Mouse (Mus musculus) forebrain, embryonic 11.5 days (tissue): ENCODE data around the gene Spred3. TPM values are rescaled to one million over a fixed set of nuclear protein-coding genes. Genes with fewer than 3 reads are reported as not detected.

Experiments
- ATAC-seq: fragments of 200-750 bp; cut with Nextera tagmentation; replicated peaks from 2 replicates; pipeline ENCODE4 v1.8.0; 2017; ENCODE audit warnings: moderate TSS enrichment; ENCODE audit not compliant: low FRiP score
- DNase-seq: peaks from one replicate; pipeline ENCODE4 v3.0.0-alpha.2; 2017; ENCODE audit warnings: low spot score
- H3K27ac ChIP-seq: fragments of 300-500 bp; sonication (generic); 2 replicates; pipeline ENCODE4 v1.5.1; 2014; ENCODE audit warnings: low read depth, low read length
- H3K27me3 ChIP-seq: fragments of 300-500 bp; sonication (generic); 2 replicates; pipeline ENCODE4 v1.6.1; 2014; ENCODE audit warnings: mild to moderate bottlenecking, low read length, mixed read lengths; ENCODE audit not compliant: control insufficient read depth, insufficient read depth
- H3K36me3 ChIP-seq: fragments of 300-500 bp; sonication (generic); 2 replicates; pipeline ENCODE4 v1.6.1; 2014; ENCODE audit warnings: mild to moderate bottlenecking, low read length, moderate library complexity, mixed read lengths; ENCODE audit not compliant: control insufficient read depth, insufficient read depth
- H3K4me1 ChIP-seq: fragments of 300-500 bp; sonication (generic); replicated peaks from 2 replicates; pipeline ENCODE4 v1.6.1; 2014; ENCODE audit warnings: low read length, mixed read lengths; ENCODE audit not compliant: control insufficient read depth, insufficient read depth
- H3K4me2 ChIP-seq: fragments of 300-500 bp; sonication (generic); 2 replicates; pipeline ENCODE4 v1.6.1; 2014; ENCODE audit warnings: low read depth, mild to moderate bottlenecking, low read length, moderate library complexity, mixed read lengths; ENCODE audit not compliant: severe bottlenecking
- H3K4me3 ChIP-seq: fragments of 300-500 bp; sonication (generic); 2 replicates; pipeline ENCODE4 v1.5.1; 2014; ENCODE audit warnings: low read depth, low read length
- H3K9ac ChIP-seq: fragments of 300-500 bp; sonication (generic); 2 replicates; pipeline ENCODE4 v1.6.1; 2014; ENCODE audit warnings: low read length
- H3K9me3 ChIP-seq: fragments of 300-500 bp; sonication (generic); 2 replicates; pipeline ENCODE4 v1.6.1; 2016; ENCODE audit warnings: low read length, mixed read lengths; ENCODE audit not compliant: control insufficient read depth
- WGBS: fragments of 180-500 bp; shearing (Covaris S2); extraction: QIAGEN DNeasy Blood & Tissue Kit; methylation state at CpG from one replicate; pipeline ENCODE4 v1.1.7; 2014; 5-methylcytosine and 5-hydroxymethylcytosine counted together
- polyA plus RNA-seq: library from polyadenylated mRNA; unstranded; fragments of >200 nt; fragmentation: Nextera tagmentation; extraction: Ambion mirVana; gene quantifications from 2 replicates; pipeline ENCODE4 v1.2.1, GENCODE M21; 2014

Gene Spred3
- polyA plus RNA-seq, 1 experiment from 2014 or later: 7.8 TPM

DNA sequence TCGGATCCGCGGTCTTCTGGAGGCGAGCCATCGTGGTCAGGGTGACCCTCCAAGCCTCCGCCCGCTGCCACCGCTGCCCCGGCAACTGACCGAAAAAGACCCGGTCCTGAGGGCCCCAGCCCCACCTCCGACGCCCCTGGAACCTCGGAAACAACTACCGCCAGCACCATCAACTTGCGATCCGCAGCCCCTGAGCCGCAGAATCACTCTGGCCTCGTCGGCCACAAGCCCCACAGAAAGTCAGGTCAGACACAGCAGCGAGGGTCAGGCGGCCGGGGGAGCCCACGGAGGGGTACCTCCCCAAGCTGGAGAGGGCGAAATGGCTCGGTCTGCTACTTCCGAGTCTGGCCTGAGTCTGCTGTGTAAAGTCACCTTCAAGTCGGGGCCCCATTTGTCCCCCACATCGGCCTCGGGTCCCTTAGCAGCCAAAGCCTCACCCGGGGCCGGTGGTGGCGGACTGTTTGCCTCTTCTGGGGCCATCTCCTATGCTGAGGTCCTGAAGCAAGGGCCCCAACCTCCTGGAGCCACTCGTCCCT, 1.4 kb upstream of the Spred3 start:
- Histone ChIP-seq H3K36me3 (no peaks in the 10 kb centered on the region; the same call in 1 of the 2 replicates), H3K4me1 (peaks cover 29% of the 10 kb centered on the region), H3K4me3 (peak overlapping the region; percentile 70), H3K9ac (peak overlapping the region; percentile 41), H3K27ac (no peak overlapping the region), H3K4me2 (peak overlapping the region; percentile 79), H3K27me3 (peaks cover 31% of the 10 kb centered on the region), H3K9me3 (no peaks in the 10 kb centered on the region)
- WGBS: 5% methylated on average over 34 of the region's 34 CpGs
- ATAC-seq (no peak), DNase-seq (no peak)

DNA sequence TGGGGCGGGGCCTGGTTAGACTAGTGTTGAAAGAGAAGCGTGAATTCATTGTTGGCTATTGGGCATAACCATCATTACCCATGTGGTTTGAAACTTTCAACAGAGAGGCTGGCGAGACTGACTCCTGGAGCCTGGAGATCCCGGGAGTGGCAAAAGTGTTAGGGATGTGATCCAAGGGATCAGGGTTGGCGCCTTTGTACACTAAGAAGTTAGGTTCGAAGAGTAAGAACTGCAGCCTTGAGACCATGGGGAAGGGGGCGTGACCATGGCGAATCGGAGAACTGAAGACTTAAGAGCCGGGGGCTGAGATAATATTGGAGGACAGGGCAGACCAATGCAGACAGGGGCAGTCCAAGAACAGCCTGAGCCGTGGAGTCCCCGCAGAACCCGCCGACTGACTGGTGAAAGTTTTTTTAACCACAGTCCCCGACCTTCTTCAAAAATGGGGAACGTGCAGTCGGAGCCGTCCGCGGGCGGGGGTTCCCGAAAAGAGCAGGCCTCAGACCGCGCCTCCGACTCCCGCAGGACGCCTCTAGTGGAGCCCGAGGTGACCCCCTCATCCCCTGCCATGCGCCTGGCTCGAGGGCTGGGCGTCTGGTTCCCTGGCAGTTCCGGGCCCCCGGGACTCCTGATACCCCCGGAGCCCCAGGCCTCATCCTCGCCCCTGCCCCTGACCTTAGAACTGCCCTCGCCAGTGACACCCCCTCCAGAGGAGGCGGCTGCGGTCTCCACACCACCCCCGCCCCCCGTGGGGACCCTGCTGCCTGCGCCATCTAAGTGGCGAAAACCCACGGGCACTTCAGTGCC, 747 bp upstream of the Spred3 start:
- Histone ChIP-seq H3K27ac (no peak overlapping the region), H3K36me3 (no peaks in the 10 kb centered on the region; the same call in 1 of the 2 replicates), H3K27me3 (peaks cover 31% of the 10 kb centered on the region), H3K4me1 (peaks cover 29% of the 10 kb centered on the region), H3K9ac (peak overlapping the region; percentile 65), H3K4me3 (peak overlapping the region; percentile 70), H3K9me3 (no peaks in the 10 kb centered on the region), H3K4me2 (peak overlapping the region; percentile 79)
- ATAC-seq (no peak), DNase-seq (peak; percentile 63)
- 2% methylated on average over 43 of the region's 43 CpGs for WGBS

DNA sequence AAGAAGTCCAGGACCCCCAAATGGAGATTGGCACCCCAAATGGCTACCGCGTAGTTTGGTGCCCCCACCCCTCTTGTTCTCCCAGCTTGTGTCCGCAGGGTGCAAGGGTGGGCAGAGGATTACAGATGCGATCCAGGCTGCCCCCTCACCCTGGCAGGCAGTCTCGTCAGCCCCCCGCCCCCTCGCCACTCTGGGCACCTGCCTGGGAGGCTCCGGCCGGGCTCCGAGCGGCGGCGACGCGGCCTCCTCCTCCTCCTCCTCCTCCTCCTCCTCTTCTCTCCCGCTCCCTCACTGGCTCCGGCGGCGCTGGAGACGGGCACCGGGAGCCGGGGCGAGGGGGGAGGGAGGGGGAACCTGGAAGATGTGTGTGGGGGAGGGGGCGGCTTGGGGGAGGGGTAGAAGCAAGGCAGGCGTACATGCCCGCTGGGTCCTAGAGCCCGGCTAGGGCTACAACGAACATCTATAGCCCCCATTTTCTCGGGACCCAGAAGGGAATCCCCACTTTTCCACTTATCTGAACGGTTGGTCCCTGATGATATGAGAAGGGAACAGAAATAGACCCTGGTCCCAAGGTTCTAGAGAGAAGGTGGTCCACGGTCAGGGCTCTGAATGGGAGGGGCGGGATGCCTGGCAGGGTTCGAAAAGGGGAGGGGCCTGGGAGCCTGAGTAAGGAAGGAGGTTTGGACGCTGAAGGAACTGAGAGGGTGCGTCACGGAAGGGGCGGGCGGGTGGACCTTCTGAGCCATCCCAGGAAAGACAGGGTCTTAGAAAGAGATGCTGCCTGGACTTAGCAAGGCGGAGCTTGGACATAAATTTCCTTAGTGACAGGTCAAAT, 763 bp downstream of the Spred3 start:
- peak; percentile 84 for ATAC-seq
- Histone ChIP-seq H3K4me3 (peak overlapping the region; percentile 70), H3K36me3 (no peaks in the 10 kb centered on the region; the same call in 1 of the 2 replicates), H3K27ac (peak overlapping the region; percentile 77; the same call in 1 of the 2 replicates), H3K4me2 (peak overlapping the region; percentile 79), H3K4me1 (peaks cover 29% of the 10 kb centered on the region), H3K9me3 (no peaks in the 10 kb centered on the region), H3K27me3 (peaks cover 31% of the 10 kb centered on the region), H3K9ac (peak overlapping the region; percentile 65)
- DNase-seq: peak; percentile 93
- 1% methylated on average over 32 of the region's 39 CpGs for WGBS

GRCm38 (mm10) chr7:29168791-29169230, 1.4 kb downstream of the Spred3 start:
- peak overlapping the region; percentile 65 for H3K9ac ChIP-seq
- WGBS: 0% methylated on average over 14 of the region's 14 CpGs

DNA sequence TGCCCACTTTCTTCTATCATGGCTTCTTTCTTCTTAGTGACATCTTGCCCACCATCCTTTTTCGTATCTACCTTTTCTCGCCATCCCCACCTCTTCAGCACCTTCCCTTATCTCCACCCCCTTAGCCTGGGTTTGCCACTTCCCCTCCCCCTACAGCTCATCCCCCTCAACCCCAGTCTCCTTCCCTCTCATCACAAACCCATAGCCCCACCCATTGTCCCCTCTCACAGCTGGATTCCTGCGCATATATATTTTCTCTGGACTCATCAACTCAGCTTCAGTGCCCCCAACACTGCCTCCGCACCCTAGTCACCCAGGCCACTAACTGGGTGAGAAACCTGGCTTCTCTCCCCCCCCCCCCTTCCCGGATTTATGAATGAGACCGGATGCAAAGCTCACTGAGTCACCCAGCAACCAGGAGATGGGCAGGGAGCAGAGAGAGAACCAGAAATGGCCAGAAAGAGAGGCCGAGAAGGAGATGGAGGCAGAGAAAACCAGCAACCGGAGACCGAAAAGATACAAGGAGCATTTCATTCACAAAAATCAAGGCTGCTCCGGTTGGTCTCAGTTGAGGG, 2.0 kb downstream of the Spred3 start:
- no peak for DNase-seq
- no peaks in the 10 kb centered on the region for H3K36me3 ChIP-seq

More at GRCm38 (mm10) chr7:29168791-29169230, 1.4 kb downstream of the Spred3 start:
- H3K4me3 ChIP-seq: peak overlapping the region; percentile 70
- peak; percentile 31; the same call in 1 of the 2 replicates for ATAC-seq
- H3K27ac ChIP-seq: peak overlapping the region; percentile 77; the same call in 1 of the 2 replicates
- H3K4me2 ChIP-seq: peak overlapping the region; percentile 79
- H3K9me3 ChIP-seq: no peaks in the 10 kb centered on the region
- peaks cover 29% of the 10 kb centered on the region for H3K4me1 ChIP-seq
- peaks cover 31% of the 10 kb centered on the region for H3K27me3 ChIP-seq
- no peaks in the 10 kb centered on the region; the same call in 1 of the 2 replicates for H3K36me3 ChIP-seq
- peak; percentile 86 for DNase-seq

GRCm38 (mm10) chr7:29167656-29168055, 2.6 kb downstream of the Spred3 start:
- Histone ChIP-seq H3K27ac (no peak overlapping the region), H3K9ac (no peak overlapping the region; the same call in 1 of the 2 replicates), H3K4me1 (peaks cover 24% of the 10 kb centered on the region), H3K36me3 (no peaks in the 10 kb centered on the region), H3K27me3 (peaks cover 22% of the 10 kb centered on the region), H3K4me3 (peak overlapping the region; percentile 70), H3K9me3 (no peaks in the 10 kb centered on the region), H3K4me2 (peak overlapping the region; percentile 79)
- 8% methylated on average over 18 of the region's 19 CpGs for WGBS
- no peak for ATAC-seq
- DNase-seq: no peak

More for the DNA sequence above, 2.0 kb downstream of the Spred3 start:
- no peak for ATAC-seq
- Histone ChIP-seq H3K27me3 (peaks cover 27% of the 10 kb centered on the region), H3K4me2 (peak overlapping the region; percentile 79), H3K27ac (peak overlapping the region; percentile 77; the same call in 1 of the 2 replicates), H3K4me3 (peak overlapping the region; percentile 70), H3K4me1 (peaks cover 29% of the 10 kb centered on the region), H3K9me3 (no peaks in the 10 kb centered on the region), H3K9ac (peak overlapping the region; percentile 65)
- under 1% methylated on average over 10 of the region's 10 CpGs for WGBS

GRCm38 (mm10) chr7:29162750-29163525, 7.3 kb downstream of the Spred3 start:
- WGBS: 16% methylated on average over 9 of the region's 9 CpGs
- Histone ChIP-seq H3K9ac (no peak overlapping the region), H3K27ac (no peak overlapping the region), H3K36me3 (no peaks in the 10 kb centered on the region), H3K27me3 (peaks cover 2% of the 10 kb centered on the region; the same call in 1 of the 2 replicates), H3K4me3 (no peak overlapping the region), H3K9me3 (no peaks in the 10 kb centered on the region), H3K4me2 (no peak overlapping the region), H3K4me1 (peaks cover 2% of the 10 kb centered on the region; the same call in 1 of the 2 replicates)
- DNase-seq (no peak), ATAC-seq (no peak)
